Mouse (Mus musculus): ENCODE results near the gene Isl1.

GRCm38 (mm10) chr13:116308121-116308932 is 1.2 kb downstream of the Isl1 start:
- TF ChIP-seq CTCF (IDR thresholded peaks at IDR 0.05; ENCODE audit: extremely low read depth, insufficient read length, insufficient replicate concordance, low read depth, low read length) (no peak), POLR2A (IDR thresholded peaks at IDR 0.05; ENCODE audit: low read depth, low read length) (no peak)
